Mouse (Mus musculus) left cerebral cortex, adult 8-10 months (tissue): ENCODE measurements around the gene Gxylt1. TPM values are rescaled to one million over a fixed set of nuclear protein-coding genes. Genes with fewer than 3 reads are reported as not detected.
"Not testable (repeated sequence)": the region's sequence is repeated elsewhere in the genome, so short reads cannot be mapped to it uniquely, and the experiment has no call there.

Source experiments
- DNase-seq, 2 experiments: peaks; one replicate each; pipeline ENCODE4 v3.0.0; 2022; ENCODE audit warnings: low spot score in 2 of 2
- total RNA-seq, 4 experiments: library from RNA; stranded (reverse); gene quantifications; 2 replicates each; pipeline ENCODE4 v1.2.4; 2022

The Gxylt1 gene
- 10 to 100 TPM; 13.1 to 15.5 (median 13.9) TPM for total RNA-seq

- peak; percentile 97 to 98 for DNase-seq
These were observed at the start of gene Gxylt1 for GRCm38 (mm10) chr15:93274679-93275583. Gxylt1 (minus strand) TSS chr15:93275179.

GRCm38 (mm10) chr15:93318781-93319180 lies 43.8 kb upstream of the Gxylt1 start:
- no peak for DNase-seq

DNA sequence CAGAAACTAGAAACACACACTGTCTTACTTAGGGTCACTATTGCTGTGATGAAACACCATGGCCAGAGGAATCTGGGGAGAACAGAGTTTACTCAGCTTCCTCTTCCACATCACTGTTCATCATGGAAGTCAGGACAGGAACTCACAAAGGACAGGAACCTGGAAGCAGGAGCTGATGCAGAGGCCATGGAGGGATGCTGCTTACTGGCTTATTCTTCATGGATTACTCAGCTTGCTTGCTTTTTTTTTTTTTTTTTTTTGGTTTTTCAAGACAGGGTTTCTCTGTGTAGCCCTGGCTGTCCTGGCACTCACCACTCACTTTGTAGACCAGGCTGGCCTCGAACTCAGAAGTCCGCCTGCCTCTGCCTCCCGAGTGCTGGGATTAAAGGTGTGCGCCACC lies 35.3 kb upstream of the Gxylt1 start:
- not testable (repeated sequence) for DNase-seq

DNA sequence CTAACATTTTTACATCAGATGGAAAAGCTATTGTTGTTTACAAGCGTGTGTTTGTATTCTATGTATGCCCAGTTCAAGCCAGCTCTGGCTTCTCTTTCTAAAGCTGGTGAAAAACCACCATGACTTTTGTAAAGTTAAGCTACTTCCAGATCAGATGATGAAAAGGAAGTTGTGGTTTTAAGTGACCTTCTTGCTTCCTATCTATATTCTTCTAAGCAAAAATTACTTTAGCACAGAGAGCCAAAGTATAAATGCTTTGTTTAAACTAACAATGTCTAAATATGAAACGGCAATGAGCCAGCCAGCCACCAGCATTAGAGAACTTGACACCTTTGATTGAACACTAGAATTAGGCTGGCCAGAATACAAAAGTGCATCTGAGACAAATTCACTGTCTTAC lies 23.2 kb upstream of the Gxylt1 start:
- no peak for DNase-seq

DNA sequence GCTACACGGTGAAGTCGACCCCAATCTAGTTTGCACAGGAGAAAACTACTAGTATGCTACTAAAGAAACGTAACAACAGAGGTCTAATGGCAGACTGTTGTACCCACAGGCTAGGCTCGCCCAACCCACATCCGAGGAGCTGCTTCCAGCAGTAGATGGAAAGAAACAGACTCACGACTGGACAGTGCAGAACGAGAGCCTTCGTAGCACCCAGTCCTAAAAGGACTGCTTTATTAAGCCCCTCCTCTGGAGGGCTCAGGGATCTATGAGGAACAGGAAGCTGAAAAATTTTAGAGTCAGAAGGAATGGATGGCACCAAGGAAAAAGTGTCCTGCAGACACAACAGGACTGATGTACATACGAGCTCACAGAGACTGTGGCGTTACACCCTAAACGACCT lies 19.5 kb upstream of the Gxylt1 start:
- no peak for DNase-seq

DNA sequence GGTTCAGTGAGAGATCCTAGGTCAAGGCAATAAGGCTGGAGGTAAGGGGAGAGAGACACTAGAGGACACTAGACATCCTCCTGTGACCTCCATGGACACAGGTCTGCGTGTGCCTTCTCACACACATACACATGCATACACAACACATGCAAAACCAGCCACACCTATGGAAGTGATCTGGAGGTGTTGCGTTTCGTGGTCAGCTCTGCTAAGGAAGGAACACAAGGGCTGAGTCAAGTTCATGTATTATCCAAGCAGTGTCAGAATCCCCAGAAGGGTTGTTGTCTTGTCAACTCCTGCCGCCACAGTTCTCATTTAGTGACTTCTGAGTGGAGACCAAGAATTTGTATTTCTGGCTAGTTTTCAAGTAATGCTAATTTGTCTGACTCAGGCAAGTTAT lies 13.3 kb upstream of the Gxylt1 start:
- no peak for DNase-seq

DNA sequence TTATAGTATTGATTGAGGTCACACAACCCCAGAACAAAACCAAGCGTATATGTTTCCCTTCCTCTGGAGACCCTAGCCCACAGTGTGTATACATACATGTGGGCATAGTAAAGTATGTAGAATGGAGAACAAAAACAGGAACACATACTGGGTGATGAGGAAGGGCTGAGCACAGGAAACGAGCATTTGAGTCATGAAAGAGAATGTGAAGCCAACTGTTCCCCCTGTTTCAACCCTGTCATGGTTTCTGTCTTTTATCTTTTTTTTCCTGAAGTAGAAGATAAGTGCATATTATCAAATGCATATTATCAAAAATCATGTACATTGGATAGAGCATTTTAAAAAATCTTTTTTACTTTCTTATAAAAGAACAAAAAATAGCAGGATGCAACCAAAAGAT lies 12.6 kb upstream of the Gxylt1 start:
- no peak for DNase-seq

DNA sequence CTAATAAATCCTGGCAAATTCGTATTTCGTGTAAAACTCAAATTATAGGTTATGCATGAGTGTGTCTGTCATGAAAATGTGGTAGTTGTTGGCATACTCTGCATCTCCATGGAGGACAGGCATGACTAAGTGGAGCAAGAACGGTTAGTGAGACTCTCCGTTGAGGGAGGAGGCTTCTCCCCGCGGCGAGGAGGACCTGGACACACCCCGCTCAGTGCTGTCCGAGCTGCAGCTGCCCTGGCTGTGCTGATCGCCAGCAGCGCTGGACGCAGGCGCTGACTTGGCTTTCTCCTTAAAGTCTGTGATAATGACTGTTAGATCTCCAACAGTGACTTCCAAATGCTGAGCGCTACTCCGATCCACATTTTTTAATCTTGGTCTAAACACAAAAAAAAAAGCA lies 10.3 kb upstream of the Gxylt1 start:
- no peak for DNase-seq

- DNase-seq = no peak
These were observed 9.3 kb upstream of the Gxylt1 start for GRCm38 (mm10) chr15:93284326-93284725.

DNA sequence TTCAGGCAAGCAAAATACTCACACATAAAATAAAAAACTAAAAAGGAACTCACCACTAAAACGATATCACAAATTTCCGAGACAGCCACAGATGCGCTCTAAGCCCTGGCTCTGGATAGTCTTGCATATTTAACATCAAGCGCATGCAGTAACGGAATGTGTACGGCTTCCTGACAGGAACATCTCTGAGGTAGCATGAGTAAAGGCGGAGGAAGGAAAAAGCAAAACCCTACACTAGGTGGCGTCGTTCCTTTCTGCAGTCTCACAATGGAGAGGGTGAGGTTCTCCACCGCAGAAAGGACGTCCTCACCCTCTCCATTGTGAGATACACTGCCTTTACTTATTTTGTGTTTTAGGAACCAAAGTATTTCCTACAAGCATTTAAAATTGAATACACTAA lies 8.4 kb upstream of the Gxylt1 start:
- no peak for DNase-seq

- no peak for DNase-seq
These were observed 1.3 kb upstream of the Gxylt1 start for GRCm38 (mm10) chr15:93276276-93276675.

DNA sequence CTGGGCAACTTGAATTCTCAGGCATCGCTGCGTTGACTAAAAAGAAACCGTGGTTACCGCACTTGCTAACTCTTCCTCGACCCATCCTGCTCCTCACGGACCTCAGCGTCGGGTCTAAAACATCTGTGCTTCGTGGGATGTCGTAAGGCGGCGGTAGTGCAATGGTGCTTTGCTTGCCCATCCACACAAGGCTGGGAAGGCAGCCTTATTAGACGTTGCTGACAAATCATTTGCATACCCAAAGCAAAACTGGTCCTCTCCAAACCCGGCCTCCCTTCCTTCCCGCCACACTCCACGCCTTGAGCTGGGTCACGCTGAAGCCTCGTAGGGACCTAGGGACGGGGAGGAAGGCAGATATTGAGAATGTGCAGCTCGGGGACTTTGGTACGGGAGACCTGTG lies 644 bp upstream of the Gxylt1 start:
- no peak for DNase-seq

GRCm38 (mm10) chr15:93273788-93274678 lies 946 bp downstream of the Gxylt1 start:
- no peak for DNase-seq

- DNase-seq = no peak
These were observed 2.0 kb downstream of the Gxylt1 start for GRCm38 (mm10) chr15:93272948-93273347.

GRCm38 (mm10) chr15:93270289-93270855 lies 4.6 kb downstream of the Gxylt1 start:
- DNase-seq = no peak

DNA sequence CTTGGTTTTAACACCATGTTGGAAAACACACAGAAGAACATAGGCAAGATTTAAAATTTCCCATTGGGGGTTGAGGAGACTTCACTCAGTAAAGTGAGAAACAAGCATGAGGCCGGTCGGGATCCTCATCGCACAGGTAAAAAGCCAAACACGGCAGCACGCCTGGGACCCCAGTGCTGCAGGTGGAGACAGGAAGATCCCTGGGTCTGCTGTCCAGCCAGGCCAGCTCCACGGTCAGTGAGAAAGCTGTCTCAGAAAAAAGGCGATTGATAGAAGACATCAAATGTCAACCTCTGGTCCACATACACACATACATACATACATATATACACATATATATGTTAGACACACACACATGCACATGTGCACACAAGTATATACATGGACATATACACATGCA lies 5.4 kb downstream of the Gxylt1 start:
- DNase-seq = no peak

DNA sequence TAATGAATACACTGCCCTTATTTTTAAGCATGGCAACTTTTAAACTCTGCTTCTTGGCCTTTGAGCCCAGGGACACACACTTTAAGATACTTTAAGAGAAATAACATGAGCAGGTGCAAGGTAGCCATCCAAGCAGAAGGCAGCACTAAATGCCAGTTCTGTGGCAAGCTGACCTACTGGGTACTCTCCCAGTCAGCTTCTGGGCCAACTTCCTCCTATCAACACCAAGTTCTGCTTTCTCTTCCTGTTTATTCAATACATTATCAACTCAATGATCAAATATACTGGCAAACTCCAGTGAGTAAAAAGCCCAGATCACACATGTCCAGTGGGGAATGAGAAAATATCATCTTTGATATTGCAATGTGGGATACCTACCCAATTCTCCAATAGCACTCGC lies 7.0 kb downstream of the Gxylt1 start:
- no peak for DNase-seq

GRCm38 (mm10) chr15:93267479-93267878 lies 7.5 kb downstream of the Gxylt1 start:
- no peak for DNase-seq

DNA sequence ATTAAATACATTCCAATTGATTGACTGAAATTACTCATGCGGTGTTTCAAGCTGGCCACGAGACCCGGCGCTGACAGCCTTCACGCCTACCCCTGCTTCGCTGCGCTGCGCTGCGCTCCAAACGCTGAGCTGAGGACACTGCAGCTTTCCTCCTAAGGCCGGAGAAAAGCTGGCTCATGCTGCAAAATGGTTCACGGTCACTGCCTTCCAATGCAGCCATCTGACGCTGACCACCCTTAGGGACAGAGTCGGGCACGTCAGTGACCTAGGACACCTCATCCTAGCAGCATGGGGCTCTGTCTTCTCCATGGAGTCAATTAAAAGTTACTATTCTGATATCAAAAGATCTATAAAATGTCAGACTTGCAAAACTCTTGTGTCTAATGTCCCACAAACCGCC lies 8.6 kb downstream of the Gxylt1 start:
- DNase-seq = no peak

- DNase-seq = peak in 1 of 2 experiments; percentile 42
These were observed 9.3 kb downstream of the Gxylt1 start for GRCm38 (mm10) chr15:93265728-93266127.

GRCm38 (mm10) chr15:93265231-93265630 lies 9.7 kb downstream of the Gxylt1 start:
- no peak for DNase-seq

GRCm38 (mm10) chr15:93264221-93264620 lies 10.8 kb downstream of the Gxylt1 start:
- DNase-seq = no peak
